Mouse (Mus musculus): ENCODE results near the gene Rbm3. TPM values are rescaled to one million over a fixed set of nuclear protein-coding genes. Genes with fewer than 3 reads are reported as not detected.

Rbm3 gene
- polyA plus RNA-seq, 1 experiment from 2014 or later: 339 TPM

- Histone ChIP-seq H3K36me3 (ENCODE audit: control insufficient read depth, insufficient read depth) (no peaks in the 10 kb centered on the region; the same call in 1 of the 2 replicates), H3K4me3 (ENCODE audit: low read length) (peak overlapping the region; percentile 76), H3K9me3 (replicated peaks; ENCODE audit: control insufficient read depth, low read length) (no peaks in the 10 kb centered on the region), H3K27ac (ENCODE audit: low read length) (peak overlapping the region; percentile 65; the same call in 1 of the 2 replicates), H3K27me3 (ENCODE audit: control insufficient read depth, insufficient read depth, low read length) (no peaks in the 10 kb centered on the region), H3K4me2 (ENCODE audit: low read depth, low read length) (peak overlapping the region; percentile 71), H3K9ac (ENCODE audit: low read length) (peak overlapping the region; percentile 80), H3K4me1 (ENCODE audit: control insufficient read depth, insufficient read depth, low read length) (peaks cover 3% of the 10 kb centered on the region; the same call in 1 of the 2 replicates)
- WGBS: 17% methylated on average over 4 of the region's 4 CpGs
- ATAC-seq (replicated peaks; ENCODE audit: extremely low read depth, insufficient read depth, low FRiP score): no peak; the same call in 1 of the 2 replicates
These were observed 29.5 kb upstream of the Rbm3 start for GRCm38 (mm10) chrX:8175169-8175503.

GRCm38 (mm10) chrX:8167716-8168647 is 22.3 kb upstream of the Rbm3 start:
- Histone ChIP-seq H3K27me3 (ENCODE audit: control insufficient read depth, insufficient read depth, low read length) (no peaks in the 10 kb centered on the region), H3K4me3 (ENCODE audit: low read length) (no peak overlapping the region), H3K4me1 (ENCODE audit: control insufficient read depth, insufficient read depth, low read length) (no peaks in the 10 kb centered on the region), H3K27ac (ENCODE audit: low read length) (no peak overlapping the region), H3K9ac (ENCODE audit: low read length) (no peak overlapping the region), H3K36me3 (ENCODE audit: control insufficient read depth, insufficient read depth) (no peaks in the 10 kb centered on the region; the same call in 1 of the 2 replicates), H3K4me2 (ENCODE audit: low read depth, low read length) (no peak overlapping the region), H3K9me3 (replicated peaks; ENCODE audit: control insufficient read depth, low read length) (no peaks in the 10 kb centered on the region)
- ATAC-seq (replicated peaks; ENCODE audit: extremely low read depth, insufficient read depth, low FRiP score): no peak
- 84% methylated on average over 10 of the region's 10 CpGs for WGBS

- no peaks in the 10 kb centered on the region for H3K27me3 ChIP-seq (ENCODE audit: control insufficient read depth, insufficient read depth, low read length)
- H3K36me3 ChIP-seq (ENCODE audit: control insufficient read depth, insufficient read depth): no peaks in the 10 kb centered on the region; the same call in 1 of the 2 replicates
- H3K9ac ChIP-seq (ENCODE audit: low read length): no peak overlapping the region
- WGBS: 86% methylated on average over 4 of the region's 4 CpGs
- no peak for ATAC-seq (replicated peaks; ENCODE audit: extremely low read depth, insufficient read depth, low FRiP score)
- H3K4me2 ChIP-seq (ENCODE audit: low read depth, low read length): no peak overlapping the region
- no peak overlapping the region for H3K4me3 ChIP-seq (ENCODE audit: low read length)
- H3K4me1 ChIP-seq (ENCODE audit: control insufficient read depth, insufficient read depth, low read length): no peaks in the 10 kb centered on the region
- no peak overlapping the region for H3K27ac ChIP-seq (ENCODE audit: low read length)
- no peaks in the 10 kb centered on the region for H3K9me3 ChIP-seq (replicated peaks; ENCODE audit: control insufficient read depth, low read length)
These were observed 18.8 kb upstream of the Rbm3 start for GRCm38 (mm10) chrX:8164471-8164870.

DNA sequence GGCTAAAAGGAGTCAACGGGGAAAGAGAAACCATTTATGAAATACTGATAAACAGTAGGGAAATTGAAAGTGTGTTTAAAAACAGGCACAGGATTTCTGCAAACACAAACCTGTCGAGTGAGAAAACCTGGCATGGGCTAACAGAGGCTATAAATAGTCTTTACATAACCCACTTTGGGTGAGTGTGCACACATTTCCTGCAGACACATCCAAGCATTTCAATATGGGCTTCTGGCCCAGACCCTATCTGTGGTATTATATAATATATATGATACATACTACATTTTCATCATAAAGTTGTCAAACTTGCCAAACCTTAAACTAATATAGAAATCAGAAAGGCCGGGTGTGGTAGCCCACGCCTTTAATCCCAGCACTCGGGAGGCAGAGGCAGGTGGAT is 17.4 kb upstream of the Rbm3 start:
- H3K4me3 ChIP-seq (ENCODE audit: low read length): no peak overlapping the region
- no peaks in the 10 kb centered on the region for H3K4me1 ChIP-seq (ENCODE audit: control insufficient read depth, insufficient read depth, low read length)
- WGBS: 65% methylated on average over 5 of the region's 5 CpGs
- no peaks in the 10 kb centered on the region for H3K27me3 ChIP-seq (ENCODE audit: control insufficient read depth, insufficient read depth, low read length)
- ATAC-seq (replicated peaks; ENCODE audit: extremely low read depth, insufficient read depth, low FRiP score): no peak
- H3K4me2 ChIP-seq (ENCODE audit: low read depth, low read length): peak overlapping the region; percentile 23; the same call in 1 of the 2 replicates
- H3K9me3 ChIP-seq (replicated peaks; ENCODE audit: control insufficient read depth, low read length): no peaks in the 10 kb centered on the region
- no peak overlapping the region for H3K27ac ChIP-seq (ENCODE audit: low read length)
- no peaks in the 10 kb centered on the region; the same call in 1 of the 2 replicates for H3K36me3 ChIP-seq (ENCODE audit: control insufficient read depth, insufficient read depth)
- H3K9ac ChIP-seq (ENCODE audit: low read length): no peak overlapping the region

DNA sequence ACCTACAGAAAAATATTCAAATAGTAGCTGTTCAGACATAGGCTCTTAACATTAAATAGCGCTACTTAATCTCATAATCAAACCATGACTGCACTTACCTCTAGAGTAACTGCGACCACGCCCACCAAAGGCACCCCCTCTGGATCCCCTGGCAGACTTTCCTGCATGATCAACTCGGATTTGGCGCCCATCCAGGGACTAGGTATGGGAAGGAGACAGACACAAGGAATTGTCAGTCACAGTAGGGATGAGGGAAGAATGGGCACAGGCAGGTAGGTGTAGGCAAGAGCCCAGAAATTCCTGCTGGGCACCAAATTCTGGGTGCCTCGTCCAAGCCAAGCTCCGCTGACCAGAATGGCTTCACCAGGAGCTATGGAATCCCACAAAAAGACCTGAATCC is 1.9 kb downstream of the Rbm3 start:
- peaks cover 20% of the 10 kb centered on the region for H3K36me3 ChIP-seq (ENCODE audit: control insufficient read depth, insufficient read depth)

GRCm38 (mm10) chrX:8142948-8143347 is 2.7 kb downstream of the Rbm3 start:
- no peak overlapping the region for H3K27ac ChIP-seq (ENCODE audit: low read length)
- no peak overlapping the region for H3K4me2 ChIP-seq (ENCODE audit: low read depth, low read length)
- peaks cover 20% of the 10 kb centered on the region for H3K36me3 ChIP-seq (ENCODE audit: control insufficient read depth, insufficient read depth)
- no peaks in the 10 kb centered on the region for H3K27me3 ChIP-seq (ENCODE audit: control insufficient read depth, insufficient read depth, low read length)
- no peak overlapping the region for H3K9ac ChIP-seq (ENCODE audit: low read length)
- H3K9me3 ChIP-seq (replicated peaks; ENCODE audit: control insufficient read depth, low read length): no peaks in the 10 kb centered on the region
- peaks cover 15% of the 10 kb centered on the region for H3K4me1 ChIP-seq (ENCODE audit: control insufficient read depth, insufficient read depth, low read length)
- no peak for ATAC-seq (replicated peaks; ENCODE audit: extremely low read depth, insufficient read depth, low FRiP score)
- H3K4me3 ChIP-seq (ENCODE audit: low read length): no peak overlapping the region
- 62% methylated on average over 7 of the region's 7 CpGs for WGBS

More for the DNA sequence above, 1.9 kb downstream of the Rbm3 start:
- Histone ChIP-seq H3K27ac (ENCODE audit: low read length) (no peak overlapping the region), H3K4me1 (ENCODE audit: control insufficient read depth, insufficient read depth, low read length) (peaks cover 15% of the 10 kb centered on the region), H3K27me3 (ENCODE audit: control insufficient read depth, insufficient read depth, low read length) (no peaks in the 10 kb centered on the region), H3K4me2 (ENCODE audit: low read depth, low read length) (peak overlapping the region; percentile 76), H3K9ac (ENCODE audit: low read length) (peak overlapping the region; percentile 53; the same call in 1 of the 2 replicates), H3K9me3 (replicated peaks; ENCODE audit: control insufficient read depth, low read length) (no peaks in the 10 kb centered on the region), H3K4me3 (ENCODE audit: low read length) (peak overlapping the region; percentile 73)
- WGBS: 62% methylated on average over 7 of the region's 7 CpGs
- no peak for ATAC-seq (replicated peaks; ENCODE audit: extremely low read depth, insufficient read depth, low FRiP score)

GRCm38 (mm10) chrX:8141058-8141457 is 4.6 kb downstream of the Rbm3 start:
- no peak for ATAC-seq (replicated peaks; ENCODE audit: extremely low read depth, insufficient read depth, low FRiP score)
- Histone ChIP-seq H3K27me3 (ENCODE audit: control insufficient read depth, insufficient read depth, low read length) (no peaks in the 10 kb centered on the region), H3K9ac (ENCODE audit: low read length) (no peak overlapping the region), H3K9me3 (replicated peaks; ENCODE audit: control insufficient read depth, low read length) (no peaks in the 10 kb centered on the region), H3K27ac (ENCODE audit: low read length) (no peak overlapping the region), H3K4me3 (ENCODE audit: low read length) (no peak overlapping the region), H3K4me2 (ENCODE audit: low read depth, low read length) (no peak overlapping the region), H3K4me1 (ENCODE audit: control insufficient read depth, insufficient read depth, low read length) (peaks cover 11% of the 10 kb centered on the region), H3K36me3 (ENCODE audit: control insufficient read depth, insufficient read depth) (peaks cover 20% of the 10 kb centered on the region)
- 63% methylated on average over 3 of the region's 3 CpGs for WGBS

GRCm38 (mm10) chrX:8140446-8140845 is 5.2 kb downstream of the Rbm3 start:
- no peak overlapping the region for H3K4me2 ChIP-seq (ENCODE audit: low read depth, low read length)
- H3K36me3 ChIP-seq (ENCODE audit: control insufficient read depth, insufficient read depth): peaks cover 20% of the 10 kb centered on the region
- no peaks in the 10 kb centered on the region for H3K9me3 ChIP-seq (replicated peaks; ENCODE audit: control insufficient read depth, low read length)
- H3K4me1 ChIP-seq (ENCODE audit: control insufficient read depth, insufficient read depth, low read length): peaks cover 10% of the 10 kb centered on the region
- H3K9ac ChIP-seq (ENCODE audit: low read length): no peak overlapping the region
- H3K27ac ChIP-seq (ENCODE audit: low read length): no peak overlapping the region
- WGBS: 88% methylated on average over 2 of the region's 2 CpGs
- no peak overlapping the region for H3K4me3 ChIP-seq (ENCODE audit: low read length)
- H3K27me3 ChIP-seq (ENCODE audit: control insufficient read depth, insufficient read depth, low read length): no peaks in the 10 kb centered on the region
- no peak for ATAC-seq (replicated peaks; ENCODE audit: extremely low read depth, insufficient read depth, low FRiP score)

DNA sequence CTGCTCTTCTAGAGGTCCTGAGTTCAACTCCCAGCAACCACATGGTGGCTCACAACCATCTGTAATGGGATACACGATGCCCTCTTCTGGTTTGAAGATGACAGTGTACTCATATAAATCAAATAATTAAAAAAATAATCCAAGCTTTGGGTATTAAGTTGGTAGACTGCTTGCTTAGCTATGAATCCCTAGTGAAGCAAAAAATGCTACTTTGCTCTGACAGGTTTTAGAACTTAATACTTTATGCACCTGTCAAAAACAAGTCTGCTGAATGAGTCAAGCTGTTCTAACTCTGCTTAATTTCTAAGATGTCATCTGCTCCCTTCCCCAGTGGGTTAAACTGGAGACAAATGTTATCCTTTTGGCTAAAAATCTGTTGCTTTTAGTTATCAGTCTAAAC is 6.2 kb downstream of the Rbm3 start:
- Histone ChIP-seq H3K9me3 (replicated peaks; ENCODE audit: control insufficient read depth, low read length) (no peaks in the 10 kb centered on the region), H3K4me3 (ENCODE audit: low read length) (no peak overlapping the region), H3K4me1 (ENCODE audit: control insufficient read depth, insufficient read depth, low read length) (peaks cover 10% of the 10 kb centered on the region), H3K27ac (ENCODE audit: low read length) (no peak overlapping the region), H3K9ac (ENCODE audit: low read length) (no peak overlapping the region), H3K4me2 (ENCODE audit: low read depth, low read length) (no peak overlapping the region), H3K27me3 (ENCODE audit: control insufficient read depth, insufficient read depth, low read length) (no peaks in the 10 kb centered on the region), H3K36me3 (ENCODE audit: control insufficient read depth, insufficient read depth) (peaks cover 20% of the 10 kb centered on the region)
- ATAC-seq (replicated peaks; ENCODE audit: extremely low read depth, insufficient read depth, low FRiP score): no peak
- WGBS: 42% methylated on average over 1 of the region's 1 CpGs

Data from heart, embryonic 16.5 days (tissue).